Mouse (Mus musculus) heart, postnatal 0 days (tissue): ENCODE measurements around the gene Isl2. TPM values are rescaled to one million over a fixed set of nuclear protein-coding genes. Genes with fewer than 3 reads are reported as not detected.

Experiments
- ATAC-seq: fragments of 200-750 bp; cut with Nextera tagmentation; 2 replicates; pipeline ENCODE4 v1.8.0; 2017; ENCODE audit warnings: low read depth, moderate number of reproducible peaks, moderate library complexity; ENCODE audit not compliant: insufficient read depth
- DNase-seq: peaks from one replicate; pipeline ENCODE4 v3.0.0-alpha.2; 2016; ENCODE audit warnings: low spot score
- H3K27ac ChIP-seq: fragments of 300-500 bp; sonication (generic); 2 replicates; pipeline ENCODE4 v1.5.1; 2014; ENCODE audit warnings: low read depth, mild to moderate bottlenecking
- H3K27me3 ChIP-seq: fragments of 300-500 bp; sonication (generic); 2 replicates; pipeline ENCODE4 v1.6.1; 2014; ENCODE audit warnings: low read length, mixed read lengths; ENCODE audit not compliant: control insufficient read depth, insufficient read depth
- H3K36me3 ChIP-seq: fragments of 300-500 bp; sonication (generic); replicated peaks from 2 replicates; pipeline ENCODE4 v1.6.1; 2014; ENCODE audit warnings: low read length, mixed read lengths; ENCODE audit not compliant: control insufficient read depth, insufficient read depth
- H3K4me1 ChIP-seq: fragments of 300-500 bp; sonication (generic); 2 replicates; pipeline ENCODE4 v1.6.1; 2014; ENCODE audit warnings: antibody characterized with exemption; ENCODE audit not compliant: control insufficient read depth, insufficient read depth
- H3K4me2 ChIP-seq: fragments of 300-500 bp; sonication (generic); 2 replicates; pipeline ENCODE4 v1.6.1; 2014; ENCODE audit warnings: low read depth, mild to moderate bottlenecking, low read length, moderate library complexity
- H3K4me3 ChIP-seq: fragments of 300-500 bp; sonication (generic); 2 replicates; pipeline ENCODE4 v1.5.1; 2014; ENCODE audit warnings: low read depth, low read length
- H3K9ac ChIP-seq: fragments of 300-500 bp; sonication (generic); replicated peaks from 2 replicates; pipeline ENCODE4 v1.6.1; 2014; ENCODE audit warnings: low read depth, low read length, mixed read lengths
- H3K9me3 ChIP-seq: fragments of 300-500 bp; sonication (generic); replicated peaks from 2 replicates; pipeline ENCODE4 v1.6.1; 2016; ENCODE audit warnings: low read length; ENCODE audit not compliant: control insufficient read depth
- CTCF ChIP-seq: IDR thresholded peaks from 2 replicates; pipeline ENCODE4 v1.5.1; 2016; ENCODE audit warnings: antibody characterized with exemption, control low read depth, low read depth
- EP300 ChIP-seq: IDR thresholded peaks from 2 replicates; pipeline ENCODE4 v1.6.1; 2016; ENCODE audit warnings: antibody characterized with exemption, low read depth
- WGBS: fragments of 180-500 bp; shearing (Covaris S2); extraction: QIAGEN DNeasy Blood & Tissue Kit; methylation state at CpG from one replicate; pipeline ENCODE4 v1.1.7; 2014; 5-methylcytosine and 5-hydroxymethylcytosine counted together
- polyA plus RNA-seq: library from polyadenylated mRNA; unstranded; fragments of >200 nt; fragmentation: Nextera tagmentation; extraction: Ambion mirVana; gene quantifications from 2 replicates; pipeline ENCODE4 v1.2.1, GENCODE M21; 2015
- total RNA-seq: library from RNA; depleted of rRNA; stranded (reverse); fragments of >200 nt; gene quantifications from 2 replicates; pipeline ENCODE4 v1.2.3, GENCODE M21; 2014; ENCODE audit warnings: low replicate concordance

The Isl2 gene
- total and polyA plus RNA-seq, 2 experiments from 2014 or later, result not detected

DNA sequence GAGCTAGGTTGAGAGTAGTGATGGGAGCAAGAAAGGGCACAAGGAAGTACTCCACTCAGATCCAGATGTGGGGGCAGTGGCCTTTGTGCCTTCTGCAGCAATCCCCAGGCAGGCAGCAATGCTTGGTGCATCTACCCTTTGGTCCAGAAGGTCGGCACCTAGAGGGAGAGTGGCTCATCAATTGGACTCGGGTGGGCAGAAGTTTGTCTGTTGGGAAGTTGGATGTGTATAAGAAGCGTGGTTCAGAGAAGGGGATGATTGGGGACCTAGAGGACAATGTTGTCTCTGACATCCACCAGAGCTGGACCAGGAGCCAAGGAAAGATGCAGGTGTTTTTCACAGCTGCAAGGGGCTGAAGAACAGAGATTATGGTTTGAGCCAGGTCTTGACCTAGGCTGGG is 10.4 kb downstream of the Isl2 start:
- WGBS, result 29% methylated on average over 3 of the region's 3 CpGs
- no peak for TF ChIP-seq CTCF
- no peak for TF ChIP-seq EP300
- no peak for ATAC-seq
- H3K4me1 ChIP-seq, result peaks cover 7% of the 10 kb centered on the region; the same call in 1 of the 2 replicates
- H3K27ac ChIP-seq, result no peak overlapping the region
- no peak overlapping the region for H3K4me2 ChIP-seq
- no peak overlapping the region for H3K9ac ChIP-seq
- no peaks in the 10 kb centered on the region for H3K36me3 ChIP-seq
- no peak for DNase-seq
- peaks cover 62% of the 10 kb centered on the region for H3K27me3 ChIP-seq
- H3K9me3 ChIP-seq, result no peaks in the 10 kb centered on the region
- H3K4me3 ChIP-seq, result no peak overlapping the region

DNA sequence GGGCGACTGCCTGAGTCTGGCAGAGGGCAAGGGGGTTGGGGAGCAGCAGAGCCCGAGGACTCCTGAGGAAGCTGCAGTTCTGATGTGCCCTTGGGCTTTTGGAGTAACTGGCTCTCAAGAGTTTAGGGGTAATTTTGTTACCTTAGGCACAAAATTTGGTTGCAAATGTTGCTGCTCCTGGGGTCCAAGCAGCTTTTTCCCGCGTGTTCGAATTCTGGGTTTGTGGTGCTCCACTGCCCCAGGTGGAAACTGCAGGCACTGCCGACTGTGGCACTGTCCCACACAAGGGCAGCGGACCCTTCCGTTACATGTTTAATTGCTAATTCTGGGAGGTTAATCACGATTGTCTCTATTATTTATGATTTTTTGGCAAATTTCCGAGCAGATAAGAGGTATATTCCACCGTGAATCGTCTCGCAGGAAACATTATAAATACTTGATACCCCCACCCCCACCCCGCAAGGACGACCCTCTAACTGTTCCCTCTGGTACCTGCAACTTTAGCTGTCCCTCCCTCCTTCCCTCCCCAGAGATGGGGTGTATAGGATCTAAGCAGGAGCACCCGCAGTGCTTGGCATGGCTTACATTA is 10.9 kb downstream of the Isl2 start:
- H3K4me3 ChIP-seq, result peak overlapping the region; percentile 18; the same call in 1 of the 2 replicates
- H3K27me3 ChIP-seq, result peaks cover 57% of the 10 kb centered on the region
- peaks cover 7% of the 10 kb centered on the region; the same call in 1 of the 2 replicates for H3K4me1 ChIP-seq
- H3K36me3 ChIP-seq, result no peaks in the 10 kb centered on the region
- no peak overlapping the region for H3K9ac ChIP-seq
- no peaks in the 10 kb centered on the region for H3K9me3 ChIP-seq
- TF ChIP-seq EP300 (no peak), CTCF (peak; percentile 34)
- peak overlapping the region; percentile 42; the same call in 1 of the 2 replicates for H3K4me2 ChIP-seq
- 9% methylated on average over 16 of the region's 16 CpGs for WGBS
- no peak overlapping the region for H3K27ac ChIP-seq
- ATAC-seq (no peak), DNase-seq (no peak)

DNA sequence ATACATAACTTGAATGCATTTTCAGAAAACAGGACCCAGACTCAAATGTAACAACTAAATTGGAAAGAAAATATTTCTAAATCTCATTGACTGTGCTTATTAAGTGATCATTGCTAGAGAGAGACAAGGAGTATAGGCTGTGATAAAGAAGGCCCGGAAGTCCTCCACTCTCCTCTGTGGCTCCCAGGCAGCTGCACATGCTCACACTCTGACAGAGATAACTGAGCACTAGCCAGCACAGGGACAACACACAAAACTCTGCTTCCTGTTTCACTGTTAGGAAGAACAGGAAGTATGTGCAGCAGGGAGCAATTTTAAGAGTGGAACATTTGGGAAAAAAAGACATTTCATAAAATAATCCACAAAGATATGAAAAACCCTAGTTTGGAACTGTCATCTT is 16.5 kb downstream of the Isl2 start:
- TF ChIP-seq CTCF (no peak), EP300 (no peak)

DNA sequence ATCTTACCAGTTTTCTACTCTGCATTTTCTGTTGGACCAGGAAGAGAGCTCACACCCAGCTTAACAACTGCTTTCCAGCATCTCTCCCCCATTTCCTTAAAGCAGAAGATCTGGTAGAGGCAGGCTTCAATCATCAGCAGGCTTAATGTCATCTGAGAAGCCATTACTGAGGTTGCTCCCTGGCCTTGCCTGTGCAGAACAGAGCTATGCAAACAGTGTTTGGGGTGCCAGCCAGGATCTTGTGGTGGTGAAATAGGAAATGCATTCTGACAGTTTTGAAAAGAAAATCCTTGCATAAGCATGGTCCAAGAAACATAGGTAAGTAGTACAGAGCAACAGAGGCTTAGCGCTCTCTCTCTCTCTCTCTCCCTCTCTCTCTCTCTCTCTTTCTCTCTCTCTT is 22.5 kb downstream of the Isl2 start:
- H3K36me3 ChIP-seq, result no peaks in the 10 kb centered on the region
- H3K4me2 ChIP-seq, result no peak overlapping the region
- H3K4me1 ChIP-seq, result no peaks in the 10 kb centered on the region
- TF ChIP-seq EP300, result no peak
- no peak for TF ChIP-seq CTCF
- WGBS, result 94% methylated on average over 1 of the region's 1 CpGs
- H3K27me3 ChIP-seq, result no peaks in the 10 kb centered on the region
- no peak for DNase-seq
- H3K9me3 ChIP-seq, result no peaks in the 10 kb centered on the region
- ATAC-seq, result no peak
- no peak overlapping the region for H3K9ac ChIP-seq
- no peak overlapping the region for H3K27ac ChIP-seq
- no peak overlapping the region for H3K4me3 ChIP-seq

More for the DNA sequence above, 16.5 kb downstream of the Isl2 start:
- no peaks in the 10 kb centered on the region for H3K36me3 ChIP-seq
- no peak overlapping the region for H3K4me2 ChIP-seq
- DNase-seq, result no peak
- peaks cover under 1% of the 10 kb centered on the region; the same call in 1 of the 2 replicates for H3K27me3 ChIP-seq
- WGBS, result 13% methylated on average over 1 of the region's 1 CpGs
- H3K9ac ChIP-seq, result no peak overlapping the region
- no peaks in the 10 kb centered on the region for H3K9me3 ChIP-seq
- no peak overlapping the region for H3K27ac ChIP-seq
- no peaks in the 10 kb centered on the region for H3K4me1 ChIP-seq
- no peak for ATAC-seq
- no peak overlapping the region for H3K4me3 ChIP-seq

DNA sequence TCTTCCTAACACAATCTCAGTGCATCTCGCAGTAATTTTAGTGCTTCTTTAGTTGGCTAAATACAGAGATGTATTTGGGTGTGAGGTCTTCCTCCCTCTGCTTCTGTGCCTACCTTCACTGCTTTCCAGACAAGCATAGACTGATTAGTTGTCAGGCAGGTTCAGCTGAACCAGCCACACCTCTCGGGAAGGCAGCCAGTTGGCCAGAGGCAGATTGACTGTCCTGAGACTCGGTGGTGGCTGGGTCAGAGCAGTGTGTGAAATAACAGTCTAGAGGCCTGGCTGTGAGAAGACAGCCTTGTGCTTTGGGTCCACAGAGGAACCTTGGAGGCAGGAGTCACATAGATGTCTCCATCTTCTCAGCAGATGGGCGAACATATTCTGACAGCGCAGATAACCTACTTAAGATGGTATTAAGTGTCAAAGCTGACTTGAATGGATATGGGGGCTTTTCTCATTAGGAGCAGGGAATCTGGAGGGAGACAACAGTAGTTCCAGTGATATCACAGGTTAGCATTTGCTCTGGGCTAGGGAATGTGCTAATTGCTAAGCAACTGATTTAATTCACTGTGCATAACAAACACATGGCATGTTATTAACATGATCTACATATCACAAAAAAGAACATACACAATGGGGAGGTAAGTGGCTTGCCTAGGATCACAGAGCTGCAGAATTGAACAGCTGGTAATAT is 30.1 kb downstream of the Isl2 start:
- H3K27me3 ChIP-seq, result no peaks in the 10 kb centered on the region
- no peak overlapping the region for H3K27ac ChIP-seq
- DNase-seq (no peak), ATAC-seq (no peak)
- 63% methylated on average over 5 of the region's 5 CpGs for whole genome bisulfite sequencing
- TF ChIP-seq CTCF (no peak), EP300 (no peak)
- H3K4me3 ChIP-seq, result no peak overlapping the region
- no peaks in the 10 kb centered on the region for H3K36me3 ChIP-seq
- H3K9ac ChIP-seq, result no peak overlapping the region
- no peaks in the 10 kb centered on the region for H3K9me3 ChIP-seq
- no peaks in the 10 kb centered on the region for H3K4me1 ChIP-seq
- no peak overlapping the region for H3K4me2 ChIP-seq
